Mouse (Mus musculus) limb, embryonic 11.5 days (tissue): ENCODE data around the gene Ccdc148. TPM values are rescaled to one million over a fixed set of nuclear protein-coding genes. Genes with fewer than 3 reads are reported as not detected.

ENCODE experiments used
- ATAC-seq: fragments of 200-750 bp; cut with Nextera tagmentation; 2 replicates; pipeline ENCODE4 v1.8.0; 2017; ENCODE audit warnings: low read depth; ENCODE audit not compliant: insufficient number of reproducible peaks, low FRiP score, low TSS enrichment
- DNase-seq: peaks from one replicate; pipeline ENCODE4 v3.0.0-alpha.2; 2015; ENCODE audit warnings: low spot score
- H3K27ac ChIP-seq: fragments of 300-500 bp; sonication (generic); replicated peaks from 2 replicates; pipeline ENCODE4 v1.5.1; 2014; ENCODE audit warnings: low read depth, mild to moderate bottlenecking, low read length
- H3K27me3 ChIP-seq: fragments of 300-500 bp; sonication (generic); 2 replicates; pipeline ENCODE4 v1.6.1; 2014; ENCODE audit warnings: mild to moderate bottlenecking, low read length, mixed read lengths; ENCODE audit not compliant: control insufficient read depth, insufficient read depth
- H3K36me3 ChIP-seq: fragments of 300-500 bp; sonication (generic); 2 replicates; pipeline ENCODE4 v1.6.1; 2014; ENCODE audit warnings: mild to moderate bottlenecking, low read length, moderate library complexity, mixed read lengths; ENCODE audit not compliant: control insufficient read depth, insufficient read depth
- H3K4me1 ChIP-seq: fragments of 300-500 bp; sonication (generic); 2 replicates; pipeline ENCODE4 v1.6.1; 2014; ENCODE audit warnings: low read length, mixed read lengths; ENCODE audit not compliant: control insufficient read depth, insufficient read depth
- H3K4me2 ChIP-seq: fragments of 300-500 bp; sonication (generic); 2 replicates; pipeline ENCODE4 v1.6.1; 2014; ENCODE audit warnings: low read depth, mild to moderate bottlenecking, moderate library complexity; ENCODE audit not compliant: severe bottlenecking
- H3K4me3 ChIP-seq: fragments of 300-500 bp; sonication (generic); 2 replicates; pipeline ENCODE4 v1.5.1; 2014; ENCODE audit warnings: low read depth, low read length
- H3K9ac ChIP-seq: fragments of 300-500 bp; sonication (generic); 2 replicates; pipeline ENCODE4 v1.6.1; 2014; ENCODE audit warnings: mild to moderate bottlenecking, low read length
- H3K9me3 ChIP-seq: fragments of 300-500 bp; sonication (generic); 2 replicates; pipeline ENCODE4 v1.6.1; 2016; ENCODE audit warnings: low read length; ENCODE audit not compliant: control insufficient read depth
- WGBS: fragments of 180-500 bp; shearing (Covaris S2); extraction: QIAGEN DNeasy Blood & Tissue Kit; methylation state at CpG from one replicate; pipeline ENCODE4 v1.1.7; 2014; 5-methylcytosine and 5-hydroxymethylcytosine counted together
- polyA plus RNA-seq: library from polyadenylated mRNA; unstranded; fragments of >200 nt; fragmentation: Nextera tagmentation; extraction: Ambion mirVana; gene quantifications from 2 replicates; pipeline ENCODE4 v1.2.1, GENCODE M21; 2014

Gene Ccdc148
- polyA plus RNA-seq, 1 experiment from 2014 or later, result 0.43 TPM

GRCm38 (mm10) chr2:59199476-59199976 lies 39.0 kb upstream of the Ccdc148 start:
- H3K4me3 ChIP-seq, result no peak overlapping the region
- no peak overlapping the region for H3K9ac ChIP-seq
- H3K27me3 ChIP-seq, result no peaks in the 10 kb centered on the region
- H3K9me3 ChIP-seq, result no peaks in the 10 kb centered on the region
- DNase-seq (no peak), ATAC-seq (no peak)
- H3K27ac ChIP-seq, result no peak overlapping the region
- H3K4me1 ChIP-seq, result no peaks in the 10 kb centered on the region
- no peak overlapping the region for H3K4me2 ChIP-seq
- WGBS, result 96% methylated on average over 5 of the region's 5 CpGs
- no peaks in the 10 kb centered on the region; the same call in 1 of the 2 replicates for H3K36me3 ChIP-seq

DNA sequence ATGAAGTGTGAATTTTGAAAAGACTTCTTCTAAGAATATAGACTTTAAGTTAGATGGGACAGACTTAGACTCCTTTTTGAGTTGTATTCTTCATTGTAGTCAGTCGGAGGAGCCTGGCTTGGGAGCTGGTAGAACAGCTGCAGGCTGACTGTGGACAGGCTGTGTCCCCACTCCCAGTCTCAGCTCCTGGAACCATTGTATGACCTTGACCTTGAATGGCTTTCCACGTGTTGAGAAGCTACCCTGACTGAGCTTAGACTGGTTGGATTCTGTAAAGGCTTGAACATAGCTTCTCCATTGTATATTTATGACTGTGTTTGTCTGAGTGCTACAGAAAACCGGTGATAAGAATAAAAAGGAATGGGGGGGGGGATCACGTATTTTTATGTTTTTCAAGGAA lies 36.7 kb upstream of the Ccdc148 start:
- 86% methylated on average over 4 of the region's 4 CpGs for WGBS
- H3K9ac ChIP-seq, result no peak overlapping the region
- DNase-seq, result no peak
- H3K27me3 ChIP-seq, result no peaks in the 10 kb centered on the region
- ATAC-seq, result no peak
- no peak overlapping the region for H3K4me3 ChIP-seq
- H3K27ac ChIP-seq, result no peak overlapping the region
- H3K4me1 ChIP-seq, result no peaks in the 10 kb centered on the region
- no peaks in the 10 kb centered on the region; the same call in 1 of the 2 replicates for H3K36me3 ChIP-seq
- H3K9me3 ChIP-seq, result no peaks in the 10 kb centered on the region
- no peak overlapping the region for H3K4me2 ChIP-seq

GRCm38 (mm10) chr2:59193117-59193516 lies 32.6 kb upstream of the Ccdc148 start:
- H3K4me2 ChIP-seq, result no peak overlapping the region
- no peak for DNase-seq
- no peak overlapping the region for H3K27ac ChIP-seq
- no peaks in the 10 kb centered on the region; the same call in 1 of the 2 replicates for H3K36me3 ChIP-seq
- no peaks in the 10 kb centered on the region for H3K4me1 ChIP-seq
- no peaks in the 10 kb centered on the region for H3K27me3 ChIP-seq
- ATAC-seq, result no peak
- no peak overlapping the region for H3K4me3 ChIP-seq
- no peak overlapping the region for H3K9ac ChIP-seq
- WGBS, result 81% methylated on average over 5 of the region's 5 CpGs
- H3K9me3 ChIP-seq, result no peaks in the 10 kb centered on the region

GRCm38 (mm10) chr2:59191466-59191865 lies 31.0 kb upstream of the Ccdc148 start:
- Histone ChIP-seq H3K27me3 (no peaks in the 10 kb centered on the region), H3K4me2 (no peak overlapping the region), H3K4me1 (no peaks in the 10 kb centered on the region), H3K4me3 (no peak overlapping the region), H3K9ac (no peak overlapping the region), H3K27ac (no peak overlapping the region), H3K36me3 (no peaks in the 10 kb centered on the region; the same call in 1 of the 2 replicates), H3K9me3 (no peaks in the 10 kb centered on the region)
- DNase-seq, result no peak
- WGBS, result 90% methylated on average over 8 of the region's 8 CpGs
- ATAC-seq, result no peak

GRCm38 (mm10) chr2:59190186-59190585 lies 29.7 kb upstream of the Ccdc148 start:
- Histone ChIP-seq H3K4me2 (no peak overlapping the region), H3K27ac (no peak overlapping the region), H3K4me3 (no peak overlapping the region), H3K9ac (no peak overlapping the region), H3K36me3 (no peaks in the 10 kb centered on the region; the same call in 1 of the 2 replicates), H3K4me1 (no peaks in the 10 kb centered on the region), H3K27me3 (no peaks in the 10 kb centered on the region), H3K9me3 (no peaks in the 10 kb centered on the region)
- ATAC-seq (no peak), DNase-seq (no peak)
- 87% methylated on average over 10 of the region's 10 CpGs for WGBS

DNA sequence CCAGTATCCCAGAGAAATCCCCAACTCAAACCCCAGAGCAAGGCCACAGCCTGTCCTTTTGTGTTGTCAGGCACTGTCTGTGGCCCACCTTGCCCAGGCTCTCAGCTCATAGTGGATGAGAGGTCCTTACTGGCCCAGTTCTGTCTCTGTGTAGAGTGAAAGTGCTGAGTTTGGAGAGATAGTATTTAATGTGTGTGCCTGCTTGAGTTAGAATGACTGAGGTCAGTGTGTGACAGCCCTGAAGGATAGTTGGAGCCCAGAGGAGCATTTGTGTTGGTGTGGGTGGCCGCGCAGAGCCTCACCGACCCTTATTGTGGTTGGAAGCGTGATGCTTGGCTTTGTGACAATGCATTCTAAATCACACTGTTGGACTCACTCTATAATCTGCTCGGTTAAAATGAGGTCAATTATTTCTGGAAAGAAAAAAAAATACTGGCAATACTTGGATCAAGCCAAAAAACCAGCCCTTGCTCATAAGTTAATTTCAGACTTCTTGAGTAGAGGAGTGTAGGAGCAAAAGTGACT lies 29.2 kb upstream of the Ccdc148 start:
- 97% methylated on average over 5 of the region's 5 CpGs for WGBS

GRCm38 (mm10) chr2:59188306-59188705 lies 27.8 kb upstream of the Ccdc148 start:
- 89% methylated on average over 8 of the region's 8 CpGs for WGBS
- no peak for DNase-seq
- H3K9me3 ChIP-seq, result no peaks in the 10 kb centered on the region
- no peak overlapping the region for H3K27ac ChIP-seq
- no peaks in the 10 kb centered on the region for H3K36me3 ChIP-seq
- no peaks in the 10 kb centered on the region for H3K27me3 ChIP-seq
- no peak overlapping the region for H3K9ac ChIP-seq
- no peak overlapping the region for H3K4me3 ChIP-seq
- no peaks in the 10 kb centered on the region for H3K4me1 ChIP-seq
- ATAC-seq, result no peak
- H3K4me2 ChIP-seq, result no peak overlapping the region

More for the DNA sequence above, 29.2 kb upstream of the Ccdc148 start:
- H3K9ac ChIP-seq, result no peak overlapping the region
- no peaks in the 10 kb centered on the region for H3K9me3 ChIP-seq
- no peak overlapping the region for H3K27ac ChIP-seq
- H3K4me3 ChIP-seq, result no peak overlapping the region
- no peaks in the 10 kb centered on the region; the same call in 1 of the 2 replicates for H3K36me3 ChIP-seq
- DNase-seq, result no peak
- H3K4me2 ChIP-seq, result no peak overlapping the region
- ATAC-seq, result no peak
- no peaks in the 10 kb centered on the region for H3K4me1 ChIP-seq
- H3K27me3 ChIP-seq, result no peaks in the 10 kb centered on the region

DNA sequence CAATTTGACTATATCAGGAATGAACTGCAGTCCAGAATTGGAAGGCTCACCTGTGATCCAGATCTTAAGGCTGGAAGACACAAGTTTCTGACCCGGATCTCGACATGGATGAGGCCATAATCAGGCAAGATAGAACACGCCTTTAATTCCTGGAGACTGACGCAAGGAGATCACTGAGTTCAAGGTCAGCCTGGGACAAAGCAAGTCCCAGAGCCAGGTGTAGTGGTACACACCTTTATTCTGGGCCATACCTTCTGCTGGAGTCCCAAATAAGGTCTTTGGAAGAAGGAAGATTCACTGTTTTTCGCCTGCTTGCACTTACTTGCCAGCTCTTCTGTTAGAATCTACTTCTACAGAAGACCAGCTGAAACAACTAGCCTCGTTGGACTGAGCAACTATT lies 26.5 kb upstream of the Ccdc148 start:
- no peak overlapping the region for H3K4me2 ChIP-seq
- H3K36me3 ChIP-seq, result no peaks in the 10 kb centered on the region
- H3K9ac ChIP-seq, result no peak overlapping the region
- H3K27me3 ChIP-seq, result no peaks in the 10 kb centered on the region
- WGBS, result 93% methylated on average over 6 of the region's 6 CpGs
- no peak overlapping the region for H3K27ac ChIP-seq
- ATAC-seq, result no peak
- no peak overlapping the region for H3K4me3 ChIP-seq
- no peak for DNase-seq
- H3K9me3 ChIP-seq, result no peaks in the 10 kb centered on the region
- H3K4me1 ChIP-seq, result no peaks in the 10 kb centered on the region

- no peak overlapping the region for H3K4me3 ChIP-seq
- no peak for ATAC-seq
- no peak overlapping the region for H3K9ac ChIP-seq
- no peak for DNase-seq
- H3K4me2 ChIP-seq, result no peak overlapping the region
- H3K36me3 ChIP-seq, result no peaks in the 10 kb centered on the region
- H3K27me3 ChIP-seq, result no peaks in the 10 kb centered on the region
- no peak overlapping the region for H3K27ac ChIP-seq
- 94% methylated on average over 8 of the region's 8 CpGs for WGBS
- H3K9me3 ChIP-seq, result no peaks in the 10 kb centered on the region
- H3K4me1 ChIP-seq, result no peaks in the 10 kb centered on the region
Measured at GRCm38 (mm10) chr2:59186122-59186521, 25.6 kb upstream of the Ccdc148 start.
